Mouse (Mus musculus) cortical plate, adult 2 months (tissue): ENCODE results near the gene Bloc1s4.

Experiments used
- CTCF ChIP-seq: fragments of 200-500 bp; IDR thresholded peaks from 2 replicates; pipeline ENCODE4 v1.5.1; 2011; ENCODE audit warnings: mild to moderate bottlenecking, control low read depth, low read length; ENCODE audit not compliant: insufficient read depth; ENCODE audit errors: extremely low read depth
- POLR2A ChIP-seq: fragments of 200-500 bp; IDR thresholded peaks from 2 replicates; pipeline ENCODE4 v1.6.1; 2011; ENCODE audit warnings: mild to moderate bottlenecking, low read length, control low read depth; ENCODE audit not compliant: insufficient read depth; ENCODE audit errors: extremely low read depth

DNA sequence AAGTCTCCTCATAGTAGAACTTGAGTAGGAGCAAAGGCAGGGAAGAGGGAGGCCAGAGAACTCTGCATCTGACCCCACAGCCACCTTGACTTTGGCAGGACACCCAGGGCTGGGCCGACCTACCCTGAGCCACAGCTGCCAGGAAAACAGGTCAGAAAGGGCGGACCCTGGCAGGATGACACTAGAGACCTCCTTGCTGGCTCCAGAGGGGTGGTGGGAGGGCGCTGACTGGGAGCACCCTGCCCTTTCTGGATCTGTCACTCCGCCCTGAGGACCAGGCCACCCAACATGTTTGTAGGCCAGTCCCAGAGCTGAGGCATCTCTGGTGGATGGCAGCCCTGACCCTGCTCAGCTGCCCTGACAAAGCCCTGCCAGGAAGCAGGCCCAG, 19.4 kb downstream of the Bloc1s4 start:
- TF ChIP-seq CTCF (no peak), POLR2A (no peak)
